Mouse (Mus musculus) neural tube, embryonic 10.5 days (tissue): ENCODE results near the gene Fgf2.

ENCODE experiments used
- DNase-seq: peaks from one replicate; pipeline ENCODE4 v3.0.0-alpha.2; 2017; ENCODE audit warnings: low spot score; ENCODE audit errors: extremely low spot score

Fgf2 gene

DNA sequence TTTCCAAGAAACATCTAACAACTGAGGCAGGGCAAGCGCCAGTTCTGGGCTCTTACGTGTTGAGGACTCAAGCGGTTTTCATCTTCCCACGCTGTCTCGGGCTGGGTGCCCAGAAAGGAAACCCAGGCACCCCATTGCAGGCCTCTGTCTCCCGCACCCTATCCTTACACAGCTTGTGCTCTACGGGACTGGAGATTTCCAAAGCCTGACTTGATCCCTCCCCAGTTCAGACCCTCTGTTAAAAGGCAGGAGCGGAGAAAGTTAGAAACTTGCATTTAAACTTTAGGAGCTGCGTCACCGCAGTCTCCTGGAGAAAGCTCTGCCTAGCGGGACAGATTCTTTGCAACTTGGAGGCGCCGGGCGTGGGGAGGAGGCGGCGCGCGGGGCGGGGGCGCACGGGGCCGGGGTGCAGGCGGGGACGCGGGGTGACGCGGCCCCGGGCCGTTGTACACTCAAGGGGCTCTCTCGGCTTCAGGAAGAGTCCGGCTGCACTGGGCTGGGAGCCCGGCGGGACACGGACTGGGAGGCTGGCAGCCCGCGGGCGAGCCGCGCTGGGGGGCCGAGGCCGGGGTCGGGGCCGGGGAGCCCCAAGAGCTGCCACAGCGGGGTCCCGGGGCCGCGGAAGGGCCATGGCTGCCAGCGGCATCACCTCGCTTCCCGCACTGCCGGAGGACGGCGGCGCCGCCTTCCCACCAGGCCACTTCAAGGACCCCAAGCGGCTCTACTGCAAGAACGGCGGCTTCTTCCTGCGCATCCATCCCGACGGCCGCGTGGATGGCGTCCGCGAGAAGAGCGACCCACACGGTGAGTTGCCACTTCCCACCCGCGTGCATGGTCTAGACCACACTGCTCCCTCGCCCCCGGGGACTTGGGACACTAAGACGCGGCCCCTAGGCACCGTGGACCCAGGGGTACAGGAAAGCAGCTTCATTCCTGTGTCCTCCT is at the start of gene Fgf2:
Fgf2 (plus strand) TSS at position 126 of the 945 bp plus-strand sequence.
- DNase-seq: peak; percentile 68

DNA sequence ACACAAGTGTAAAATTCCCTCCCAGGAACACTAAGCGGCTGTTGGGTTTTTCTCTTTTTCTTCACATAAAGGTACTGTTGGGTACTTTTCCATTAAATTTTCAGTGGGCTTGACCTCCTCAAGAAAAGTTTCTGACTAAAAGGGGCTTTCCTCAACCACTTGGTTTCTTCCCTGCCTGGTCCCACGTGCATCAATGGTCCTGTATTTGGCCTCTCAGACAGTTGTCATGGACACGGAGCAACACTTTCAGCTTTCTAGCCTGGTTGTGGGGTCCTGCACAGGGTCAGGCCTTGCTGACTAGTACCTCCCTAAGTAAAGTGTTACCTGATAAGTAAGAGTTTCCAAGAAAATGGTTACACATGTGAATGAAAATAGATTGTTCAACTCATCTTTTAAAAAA is 48.7 kb upstream of the Fgf2 start:
- no peak for DNase-seq

DNA sequence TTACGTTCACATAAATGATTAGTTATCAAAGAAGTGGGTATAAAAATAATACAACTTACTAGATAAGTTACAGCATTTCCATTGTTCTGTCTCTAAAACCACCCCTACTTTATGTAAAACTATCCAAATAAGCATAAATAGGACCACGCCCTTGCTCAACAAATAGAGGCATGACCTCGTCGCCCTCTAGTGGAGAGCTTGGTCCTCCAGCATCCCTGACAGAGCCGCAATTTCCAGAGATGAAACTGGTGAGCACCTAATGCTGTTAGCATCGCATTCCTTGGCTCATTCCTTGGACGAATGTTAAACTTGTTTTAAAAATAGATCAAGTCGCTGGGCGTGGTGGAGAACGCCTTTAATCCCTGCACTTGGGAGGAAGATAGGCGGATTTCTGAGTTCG is 45.5 kb upstream of the Fgf2 start:
- peak; percentile 45 for DNase-seq

DNA sequence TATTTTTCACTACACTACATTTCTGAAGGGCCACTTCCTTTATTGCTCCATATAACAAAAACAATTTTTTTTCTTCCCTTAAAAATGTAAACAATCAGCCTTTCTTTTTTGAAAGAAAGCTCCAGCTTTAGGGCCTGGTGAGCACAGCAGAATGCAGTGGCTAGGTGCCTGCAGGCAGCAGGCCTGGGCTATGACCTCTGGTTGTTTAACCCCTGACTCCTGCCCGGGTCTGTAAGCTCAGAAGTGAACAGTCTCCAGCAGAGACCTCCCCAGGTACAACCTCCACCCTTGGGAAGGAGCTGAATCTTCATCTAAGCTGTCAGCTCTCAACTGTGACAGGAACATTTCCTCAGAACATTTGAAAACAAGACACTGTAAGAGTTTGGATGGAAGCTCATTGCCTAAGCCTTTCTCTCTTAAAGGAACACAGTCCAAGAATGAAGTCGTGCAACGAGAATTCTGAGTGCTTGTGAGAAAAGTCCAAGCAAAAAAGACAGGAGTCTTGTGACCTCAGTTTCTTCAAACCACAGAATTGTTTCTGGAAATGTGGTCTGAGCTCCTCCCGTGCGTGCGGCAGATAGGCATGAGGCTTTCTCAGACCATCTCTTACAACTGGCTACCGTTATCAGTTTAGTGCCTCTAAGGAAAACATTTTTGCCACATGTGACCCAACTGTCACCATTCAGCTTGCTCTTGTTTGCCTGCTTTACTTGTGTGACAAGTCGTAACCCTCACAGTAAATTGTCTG is 44.6 kb upstream of the Fgf2 start:
- DNase-seq: no peak

DNA sequence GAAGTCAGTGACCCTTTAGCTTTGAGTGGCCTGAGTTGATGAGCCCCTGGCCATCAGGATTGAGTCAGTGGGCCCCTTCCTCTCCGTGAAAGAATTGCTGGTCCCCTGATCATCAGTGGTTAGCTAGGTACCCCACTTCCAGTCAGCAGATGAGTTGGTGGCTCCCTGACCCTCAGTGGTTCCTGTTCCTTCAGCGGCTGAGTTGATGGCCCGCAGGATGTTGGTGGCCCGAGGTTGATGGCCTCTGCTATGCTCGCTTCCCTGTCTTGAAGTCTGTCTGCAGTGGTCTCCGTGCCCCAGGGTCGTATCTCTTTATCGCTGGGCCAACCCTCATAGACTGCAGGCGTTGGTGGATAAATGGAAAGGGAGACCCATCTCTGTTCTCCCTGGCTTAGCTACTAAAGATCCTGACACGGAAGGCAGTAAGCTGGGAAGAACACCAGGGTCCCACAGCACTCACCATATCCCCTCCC is 36.2 kb upstream of the Fgf2 start:
- no peak for DNase-seq

DNA sequence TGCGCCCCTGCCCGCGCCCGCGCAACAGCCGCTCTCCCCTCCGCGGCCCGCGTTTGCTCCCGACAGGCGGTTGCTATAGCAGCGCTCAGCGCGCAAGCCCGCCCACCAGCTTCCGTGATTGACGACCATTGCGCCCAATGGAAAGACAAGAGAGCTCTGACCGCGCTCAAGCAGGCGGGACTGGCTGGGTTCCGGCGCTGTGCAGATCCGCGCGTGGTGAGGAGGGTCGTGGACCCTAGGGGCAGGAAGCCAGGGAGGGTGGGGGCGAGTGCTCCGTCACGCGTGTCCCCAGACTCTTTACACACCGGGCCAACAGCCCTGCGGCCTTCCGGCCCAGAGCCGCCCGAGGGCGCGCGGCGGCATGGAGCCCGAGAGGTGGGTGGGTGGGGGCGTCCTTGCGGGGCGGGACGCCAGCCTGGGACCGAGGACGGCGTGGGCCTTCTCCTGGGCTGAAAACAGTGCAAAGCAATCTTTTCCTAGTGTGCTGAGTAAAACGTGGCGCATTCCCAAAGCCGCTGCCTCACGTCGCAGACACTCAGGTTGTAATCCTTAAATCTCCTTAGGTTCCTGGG is 35.7 kb upstream of the Fgf2 start, which contains the start of the genes Bbs12 and Cetn4:
Bbs12 (plus strand) TSS at position 185 of the 572 bp plus-strand sequence.
Cetn4 (minus strand) TSS at position 339 of the 572 bp plus-strand sequence.
- DNase-seq: peak; percentile 98

DNA sequence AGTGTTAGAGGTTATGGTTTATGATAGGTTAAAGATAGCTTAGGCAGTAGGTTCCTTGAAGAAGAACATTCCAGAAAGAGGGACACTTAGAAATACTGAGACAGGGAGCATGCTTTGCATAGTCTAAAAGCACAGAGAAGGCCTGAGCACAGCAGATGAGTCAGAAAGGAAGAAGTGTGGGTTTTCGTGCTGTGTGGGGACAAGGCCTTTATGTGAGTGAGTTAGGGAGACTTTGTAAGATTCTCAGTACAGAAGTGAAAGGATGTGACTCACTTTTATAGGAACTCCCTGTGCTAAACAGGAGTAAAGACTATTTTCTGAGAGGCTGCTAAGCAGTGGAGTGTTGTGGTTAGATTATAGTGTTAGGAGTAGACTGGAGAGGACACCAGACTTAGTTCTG is 34.8 kb upstream of the Fgf2 start:
- DNase-seq: no peak

DNA sequence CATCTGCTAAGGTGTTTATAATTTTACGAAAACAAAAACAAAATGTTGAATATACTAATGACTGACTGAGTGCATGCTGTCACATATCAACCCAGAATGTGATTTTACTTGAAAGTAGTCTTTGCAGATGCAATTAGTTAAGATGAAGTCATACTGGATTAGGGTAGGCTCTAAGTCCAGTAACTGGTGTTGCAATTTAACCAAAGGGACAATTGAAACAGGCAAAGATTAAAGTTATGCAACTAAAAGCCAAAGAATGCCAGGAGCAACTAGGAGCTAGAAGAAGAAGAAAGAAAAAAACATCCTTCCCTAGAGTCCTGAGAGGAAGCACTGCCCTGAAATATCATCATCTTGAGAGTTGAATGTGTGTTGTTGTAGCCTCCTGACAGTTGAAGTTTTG is 31.9 kb upstream of the Fgf2 start:
- no peak for DNase-seq

DNA sequence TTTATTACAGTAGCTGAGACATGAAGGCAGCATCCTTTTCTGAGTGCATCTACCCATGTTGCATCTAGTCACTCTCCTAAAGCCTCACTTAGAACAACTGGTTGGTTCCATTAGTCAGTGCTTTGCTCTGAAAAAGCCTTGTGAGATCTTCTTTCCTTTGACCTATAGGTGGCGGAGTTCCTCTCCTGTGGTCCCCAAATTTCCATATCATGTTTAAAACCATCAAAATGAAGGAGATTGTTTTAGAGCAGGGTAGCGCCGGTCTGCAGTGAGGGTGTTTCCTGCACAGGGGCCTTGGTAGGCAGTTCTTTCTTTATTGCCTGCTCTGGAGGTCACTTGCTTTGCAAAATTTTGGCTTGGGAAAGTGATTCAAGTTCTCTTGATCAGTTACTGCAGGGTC is 23.8 kb upstream of the Fgf2 start:
- no peak for DNase-seq

DNA sequence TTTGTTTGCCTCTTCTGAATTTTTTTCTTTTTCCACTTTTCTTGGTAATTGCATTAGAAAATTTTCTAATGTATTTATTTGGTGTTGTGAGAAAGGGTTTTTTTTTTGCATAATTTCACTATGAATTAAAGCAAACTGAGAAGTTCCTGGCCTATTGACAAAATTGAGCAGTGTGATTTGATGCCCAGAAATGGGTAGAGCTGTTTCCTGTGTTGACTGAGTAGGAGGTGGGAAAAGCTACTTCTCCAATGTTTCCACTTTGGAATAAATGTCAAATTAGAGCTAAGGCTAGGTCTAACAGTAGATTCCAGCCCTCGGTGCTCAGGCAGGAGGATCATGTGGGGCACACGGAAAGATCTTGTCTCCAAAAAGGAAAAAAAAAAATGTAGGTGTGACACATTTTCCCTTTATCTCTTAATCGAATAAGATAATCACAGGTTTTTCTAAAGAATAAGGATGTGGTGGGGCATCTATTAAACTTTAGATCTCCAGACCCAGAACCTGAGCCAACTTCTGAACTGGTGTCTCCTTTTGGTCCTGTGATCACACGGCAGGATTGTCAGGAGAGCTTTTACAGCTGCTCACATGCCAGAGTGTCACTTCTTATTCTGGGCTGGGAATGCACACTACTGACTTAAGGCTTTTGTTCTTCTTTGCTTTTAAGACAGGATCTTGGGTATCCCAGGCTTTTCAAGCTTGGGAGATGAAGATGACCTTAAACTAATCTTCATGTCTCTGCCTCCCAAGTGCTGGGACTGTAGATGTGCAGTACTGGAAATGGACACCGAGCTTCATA is 22.6 kb upstream of the Fgf2 start:
- no peak for DNase-seq

DNA sequence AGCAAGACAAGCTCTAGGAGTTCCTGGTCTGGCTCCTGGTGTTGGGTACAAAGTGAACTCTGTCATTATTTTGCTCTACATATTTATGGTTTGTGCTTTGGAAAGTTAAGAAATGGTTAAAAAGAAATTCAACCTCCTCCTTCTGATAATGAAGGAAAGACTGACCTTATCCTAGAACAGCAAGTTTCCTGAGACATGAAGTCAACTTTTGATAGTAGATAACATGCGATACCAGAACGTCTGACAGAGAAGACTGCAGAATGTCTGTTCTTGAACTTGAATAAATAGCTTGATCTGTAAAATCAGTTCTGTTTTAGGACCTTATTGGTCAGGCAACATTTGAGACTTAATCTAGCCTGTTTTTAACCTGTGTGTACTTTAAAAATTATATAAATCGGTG is 21.5 kb upstream of the Fgf2 start:
- DNase-seq: no peak

DNA sequence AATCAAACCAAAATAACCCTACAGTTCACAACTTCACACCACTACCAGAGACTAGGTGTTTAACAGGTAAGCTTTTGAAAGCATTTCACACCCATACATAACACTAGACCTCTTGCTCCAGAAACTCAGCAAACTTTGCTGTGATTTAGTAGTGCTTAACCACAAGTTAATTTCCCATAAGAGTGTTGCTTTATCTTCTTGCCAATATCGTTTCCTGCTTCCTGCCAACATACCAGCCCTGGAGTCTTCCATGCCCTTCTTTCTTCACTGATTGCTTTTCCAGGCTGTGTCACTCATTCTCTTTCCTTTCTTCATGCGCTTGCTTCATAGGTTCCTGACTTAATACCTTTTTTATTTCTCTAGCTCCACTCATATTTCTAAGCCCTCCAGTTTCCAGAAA is 19.7 kb upstream of the Fgf2 start:
- no peak for DNase-seq

DNA sequence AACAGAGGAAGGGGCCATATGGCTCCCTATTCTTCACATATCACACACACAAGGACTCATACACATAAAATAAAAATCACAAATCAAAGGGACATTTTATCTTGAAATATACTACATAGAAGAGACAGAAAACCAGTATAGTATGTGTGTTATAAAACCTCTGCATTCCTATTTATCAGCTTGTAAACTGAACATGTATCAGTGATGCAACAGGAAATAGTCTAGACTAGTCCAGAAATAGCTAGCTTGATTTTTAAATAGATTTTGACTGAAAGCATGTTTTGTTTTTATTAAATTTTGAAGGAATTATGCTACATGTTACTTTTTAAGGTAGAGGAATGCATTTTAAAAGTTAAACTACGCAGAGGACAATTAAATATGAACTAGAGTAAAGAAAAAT is 18.2 kb upstream of the Fgf2 start:
- DNase-seq: no peak

DNA sequence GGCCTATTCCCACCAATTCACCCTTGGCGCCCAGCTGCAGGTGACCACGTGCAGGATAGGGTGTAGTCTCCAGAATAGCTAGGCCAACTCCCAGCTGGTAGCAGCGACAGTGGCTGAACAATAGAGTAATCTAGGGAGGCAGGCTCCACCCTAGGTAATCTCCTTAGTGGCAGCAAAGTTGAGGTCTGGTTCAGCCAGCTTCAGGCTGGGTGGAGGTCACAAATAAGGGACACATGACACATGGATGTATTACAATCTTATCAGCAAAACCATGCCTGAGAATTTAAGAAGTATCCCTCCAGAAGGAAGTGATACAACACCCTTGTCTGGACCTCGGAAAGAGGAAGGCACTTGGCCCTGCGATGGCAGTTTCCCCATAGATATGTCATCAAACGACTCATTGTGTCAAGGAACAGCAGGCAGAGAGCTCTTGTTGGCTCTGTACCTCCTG is 16.1 kb upstream of the Fgf2 start:
- DNase-seq: no peak

DNA sequence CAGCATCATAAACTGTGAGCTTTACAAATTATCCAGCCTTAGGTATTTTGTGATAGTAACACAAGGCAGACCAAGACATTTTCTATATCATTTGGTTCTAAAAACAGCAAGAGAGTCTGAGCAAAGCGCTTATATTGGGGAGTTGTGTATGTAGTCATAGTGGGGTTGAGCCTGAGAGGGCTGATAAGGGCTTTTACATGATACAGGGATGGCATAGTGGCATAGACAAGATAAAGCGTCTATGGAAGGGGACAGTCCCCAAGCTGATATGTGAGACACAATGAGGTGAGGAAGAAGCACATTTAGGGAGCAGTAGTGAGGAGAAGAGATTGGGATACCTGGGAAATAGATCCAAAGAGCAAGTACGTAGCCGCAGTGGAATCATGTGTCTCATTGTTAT is 14.1 kb upstream of the Fgf2 start:
- DNase-seq: no peak

DNA sequence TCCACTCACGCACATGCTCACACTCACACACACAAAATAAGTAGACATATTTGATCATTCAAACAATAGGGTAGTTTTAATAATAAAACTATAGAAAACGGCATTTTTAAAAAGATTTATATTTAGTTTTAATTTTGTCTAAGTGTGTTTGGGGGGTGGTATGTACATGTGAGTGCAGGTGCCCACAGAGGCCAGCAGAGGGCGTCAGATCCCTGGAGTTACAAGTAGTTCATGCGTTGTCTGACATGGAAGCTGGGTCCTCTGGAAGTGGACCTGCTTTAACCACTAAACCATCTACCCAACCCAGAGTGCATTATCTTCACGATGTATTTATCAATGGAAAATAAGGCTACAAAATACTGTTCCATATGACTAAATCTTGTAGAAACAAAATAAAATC is 7.0 kb upstream of the Fgf2 start:
- no peak for DNase-seq

DNA sequence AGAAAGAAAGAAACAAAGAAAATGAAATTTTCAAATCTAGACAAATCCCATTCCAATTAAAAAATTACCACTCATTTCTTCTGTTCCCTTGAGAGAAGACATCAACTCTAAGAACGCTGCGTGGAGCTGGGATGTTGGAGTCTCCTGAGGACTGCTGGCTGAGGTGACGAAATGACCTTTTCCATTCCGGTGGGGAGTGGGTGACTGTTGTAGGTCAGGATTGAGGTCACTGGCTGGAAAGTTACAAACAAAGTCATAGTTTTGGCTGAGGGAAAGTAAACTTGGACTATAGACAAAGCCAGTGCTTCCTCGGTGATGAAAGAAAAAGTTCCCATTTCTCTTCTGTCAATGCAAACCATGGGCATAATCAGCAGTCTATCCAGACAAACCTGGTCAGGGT is 5.3 kb upstream of the Fgf2 start:
- DNase-seq: no peak

DNA sequence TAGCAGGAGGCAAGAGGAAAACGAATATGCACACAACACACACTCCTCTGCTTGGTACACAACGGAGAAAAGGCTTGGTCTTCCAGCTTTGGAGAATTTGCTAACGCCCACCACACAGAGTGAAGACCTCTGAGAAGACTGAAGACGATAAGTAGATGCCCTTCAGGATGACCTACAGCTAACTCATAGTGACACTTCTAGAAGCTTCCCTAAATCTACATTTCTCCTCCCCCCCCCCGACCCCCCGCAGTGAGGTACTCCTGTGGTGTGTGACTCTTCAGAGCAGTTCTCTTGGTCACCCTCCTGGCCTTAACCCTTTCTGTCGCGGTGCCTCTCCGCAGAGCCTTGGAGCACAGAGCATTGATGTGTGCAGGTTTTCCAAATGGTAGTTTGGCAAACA is 475 bp upstream of the Fgf2 start:
- no peak for DNase-seq

DNA sequence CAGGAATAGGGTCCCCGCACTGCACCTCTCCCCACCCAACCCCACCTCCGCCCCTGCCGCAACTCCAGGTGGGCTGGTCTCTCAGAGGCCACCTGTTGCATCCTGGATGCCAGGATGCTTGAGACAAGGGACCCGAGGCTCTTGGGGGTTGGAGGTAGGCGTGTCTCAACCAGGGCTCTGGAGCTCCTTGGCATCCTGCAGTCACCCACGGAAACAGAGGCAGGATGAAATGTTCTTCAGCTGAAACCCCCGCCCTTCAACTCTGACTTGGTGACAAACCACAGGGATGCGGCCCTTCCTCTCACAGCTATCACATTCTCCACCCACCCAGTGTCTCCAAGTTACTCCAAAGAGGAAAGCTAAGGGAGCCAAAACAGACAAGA is 1.0 kb downstream of the Fgf2 start:
- DNase-seq: no peak

DNA sequence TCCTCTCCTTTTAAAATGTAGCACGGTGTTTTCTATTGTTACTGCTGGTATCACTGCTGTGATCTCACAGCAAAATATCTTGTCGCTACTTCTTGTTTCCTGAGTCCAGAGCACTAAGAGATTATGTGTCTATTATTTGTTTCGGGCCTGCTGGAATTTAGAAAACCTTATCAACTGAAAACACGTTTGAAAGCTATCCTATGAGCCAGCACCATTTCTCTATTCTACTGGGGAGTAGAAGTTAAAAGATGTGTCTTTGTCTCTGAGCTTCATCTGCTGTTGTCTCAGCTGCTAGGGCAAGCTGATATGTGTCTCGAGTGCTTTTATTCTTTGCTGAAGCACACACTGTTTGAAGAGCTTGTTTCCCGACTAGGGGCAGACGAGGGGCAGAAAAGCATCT is 2.2 kb downstream of the Fgf2 start:
- DNase-seq: no peak

DNA sequence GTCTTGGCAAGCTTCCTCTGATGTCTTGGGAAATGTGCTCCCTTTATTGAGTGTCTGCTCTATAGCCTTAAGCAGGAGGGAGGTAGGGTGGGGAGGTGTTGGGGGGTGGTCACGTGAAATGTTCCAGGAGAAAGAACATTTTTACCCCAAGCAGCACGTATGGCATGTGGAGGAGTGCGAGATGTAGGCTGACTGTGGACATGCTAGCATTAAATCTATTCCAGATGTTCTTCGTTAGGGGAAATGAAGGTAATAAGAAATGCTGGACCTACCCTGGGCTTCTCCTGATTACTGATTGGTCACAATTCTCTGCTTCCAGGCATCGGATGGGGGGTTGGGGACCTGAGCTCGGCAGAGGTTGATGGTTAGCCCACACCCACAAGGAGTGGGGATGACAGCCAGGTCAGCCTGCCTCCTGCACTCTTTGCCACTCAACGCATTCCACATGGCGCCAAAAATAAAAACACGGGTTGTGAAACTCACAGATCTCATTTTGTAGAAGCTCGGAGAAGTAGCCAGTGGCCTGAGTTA is 5.9 kb downstream of the Fgf2 start:
- DNase-seq: no peak
